Mouse (Mus musculus): ENCODE results near the gene 4931422A03Rik. TPM values are rescaled to one million over a fixed set of nuclear protein-coding genes. Genes with fewer than 3 reads are reported as not detected.
A peak's percentile ranks its signal among the peaks of the same experiment; 100 is the strongest.
"Not testable (repeated sequence)": the region's sequence is repeated elsewhere in the genome, so short reads cannot be mapped to it uniquely, and the experiment has no call there.

Gene 4931422A03Rik
- polyA plus RNA-seq, 1 experiment = not detected

- no peaks in the 10 kb centered on the region for H3K4me1 ChIP-seq (ENCODE audit: control insufficient read depth, insufficient read depth, insufficient read length)
- no peak overlapping the region for H3K27ac ChIP-seq (ENCODE audit: insufficient read depth, low read length)
- no peaks in the 10 kb centered on the region for H3K27me3 ChIP-seq (ENCODE audit: control insufficient read depth, insufficient read depth, low read length)
- WGBS = 70% methylated on average over 4 of the region's 4 CpGs
- no peak overlapping the region for H3K4me3 ChIP-seq (ENCODE audit: extremely low read depth, insufficient read depth, insufficient read length)
- DNase-seq (ENCODE audit: low read depth in 1 of 2, low spot score in 2 of 2) = no peak
- no peak for TF ChIP-seq POLR2A (IDR thresholded peaks at IDR 0.05; ENCODE audit: low read depth, low read length)
- no peak for TF ChIP-seq CTCF (IDR thresholded peaks at IDR 0.05; ENCODE audit: extremely low read depth, insufficient read depth, insufficient read length, insufficient replicate concordance)
- no peaks in the 10 kb centered on the region for H3K36me3 ChIP-seq (ENCODE audit: control insufficient read depth, insufficient read depth, low read length)
Measured at GRCm38 (mm10) chr2:104001861-104002260, 26.3 kb downstream of the 4931422A03Rik start.

DNA sequence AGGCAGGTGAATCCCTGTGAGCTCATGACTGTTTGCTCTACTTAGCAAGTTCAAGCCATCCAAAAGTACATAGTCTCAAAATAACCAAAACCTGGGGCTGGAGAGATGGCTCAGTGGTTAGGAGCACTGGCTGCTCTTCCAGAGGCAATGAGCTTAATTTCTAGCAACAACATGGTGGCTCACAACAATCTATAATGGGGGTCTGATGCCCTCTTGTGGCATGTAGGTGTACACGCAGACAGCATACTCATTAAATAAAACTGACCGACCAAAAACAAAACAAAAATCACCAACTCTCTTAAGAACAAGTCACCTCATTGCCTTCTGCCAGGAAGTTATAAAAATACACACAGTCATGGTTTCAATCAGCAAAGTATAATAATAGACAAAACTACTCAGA lies 27.1 kb downstream of the 4931422A03Rik start:
- WGBS = 7% methylated on average over 2 of the region's 2 CpGs
- Histone ChIP-seq H3K4me1 (ENCODE audit: control insufficient read depth, insufficient read depth, insufficient read length) (no peaks in the 10 kb centered on the region), H3K27ac (ENCODE audit: insufficient read depth, low read length) (no peak overlapping the region), H3K27me3 (ENCODE audit: control insufficient read depth, insufficient read depth, low read length) (no peaks in the 10 kb centered on the region), H3K4me3 (ENCODE audit: extremely low read depth, insufficient read depth, insufficient read length) (no peak overlapping the region), H3K36me3 (ENCODE audit: control insufficient read depth, insufficient read depth, low read length) (no peaks in the 10 kb centered on the region)
- TF ChIP-seq POLR2A (IDR thresholded peaks at IDR 0.05; ENCODE audit: low read depth, low read length) (no peak), CTCF (IDR thresholded peaks at IDR 0.05; ENCODE audit: extremely low read depth, insufficient read depth, insufficient read length, insufficient replicate concordance) (peak; percentile 34; the same call in 1 of the 2 replicates)
- peak in 1 of 2 experiments; percentile 37 for DNase-seq (ENCODE audit: low read depth in 1 of 2, low spot score in 2 of 2)

DNA sequence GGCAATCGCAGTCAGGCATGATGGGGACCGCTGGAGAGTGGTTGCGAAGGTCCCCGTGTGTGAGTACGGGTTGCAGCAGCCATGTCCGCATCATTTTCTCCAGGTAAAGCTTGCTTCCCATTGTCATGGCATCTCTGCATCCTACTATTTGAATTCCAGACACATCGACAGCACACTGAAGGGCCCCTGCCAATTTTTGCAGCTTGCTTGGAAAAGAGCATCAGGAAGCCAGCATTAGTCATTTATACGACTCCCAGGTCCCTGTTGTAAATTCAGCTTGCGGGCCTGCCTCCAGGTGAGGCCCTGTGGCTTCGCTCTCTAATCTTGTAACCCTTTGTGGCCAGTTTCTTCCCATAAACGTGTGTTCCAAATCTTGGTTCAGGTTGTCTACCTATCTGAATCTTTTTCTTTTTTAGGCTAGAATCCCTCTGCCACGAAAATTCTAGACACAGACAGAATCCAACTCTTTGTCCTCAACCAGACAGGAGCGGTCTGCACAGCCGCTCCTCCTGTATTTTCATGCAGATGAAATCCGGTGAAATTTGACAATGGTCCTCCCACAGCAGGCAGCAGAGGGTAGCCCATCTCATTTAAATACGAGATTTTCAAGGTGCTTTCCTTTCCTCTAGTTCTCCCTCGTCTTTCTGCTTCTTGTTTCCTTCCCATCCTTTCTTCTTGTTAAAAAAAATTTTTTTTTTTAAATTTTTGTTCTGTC lies 35.4 kb downstream of the 4931422A03Rik start:
- no peaks in the 10 kb centered on the region for H3K27me3 ChIP-seq (ENCODE audit: control insufficient read depth, insufficient read depth, low read length)
- no peak for TF ChIP-seq CTCF (IDR thresholded peaks at IDR 0.05; ENCODE audit: extremely low read depth, insufficient read depth, insufficient read length, insufficient replicate concordance)
- H3K4me3 ChIP-seq (ENCODE audit: extremely low read depth, insufficient read depth, insufficient read length) = no peak overlapping the region
- no peak for DNase-seq (ENCODE audit: low read depth in 1 of 2, low spot score in 2 of 2)
- no peaks in the 10 kb centered on the region for H3K4me1 ChIP-seq (ENCODE audit: control insufficient read depth, insufficient read depth, insufficient read length)
- 87% methylated on average over 17 of the region's 17 CpGs for WGBS
- H3K27ac ChIP-seq (ENCODE audit: insufficient read depth, low read length) = no peak overlapping the region
- H3K36me3 ChIP-seq (ENCODE audit: control insufficient read depth, insufficient read depth, low read length) = no peaks in the 10 kb centered on the region

- Histone ChIP-seq H3K36me3 (ENCODE audit: control insufficient read depth, insufficient read depth, low read length) (no peaks in the 10 kb centered on the region), H3K4me1 (ENCODE audit: control insufficient read depth, insufficient read depth, insufficient read length) (no peaks in the 10 kb centered on the region), H3K27ac (ENCODE audit: insufficient read depth, low read length) (no peak overlapping the region), H3K4me3 (ENCODE audit: extremely low read depth, insufficient read depth, insufficient read length) (no peak overlapping the region), H3K27me3 (ENCODE audit: control insufficient read depth, insufficient read depth, low read length) (no peaks in the 10 kb centered on the region)
- 94% methylated on average over 9 of the region's 9 CpGs for WGBS
- DNase-seq (ENCODE audit: low read depth in 1 of 2, low spot score in 2 of 2) = no peak
- TF ChIP-seq CTCF (IDR thresholded peaks at IDR 0.05; ENCODE audit: extremely low read depth, insufficient read depth, insufficient read length, insufficient replicate concordance) (no peak), POLR2A (IDR thresholded peaks at IDR 0.05; ENCODE audit: low read depth, low read length) (no peak)
Measured at GRCm38 (mm10) chr2:103992162-103992561, 36.0 kb downstream of the 4931422A03Rik start.

- Histone ChIP-seq H3K27ac (ENCODE audit: insufficient read depth, low read length) (no peak overlapping the region), H3K27me3 (ENCODE audit: control insufficient read depth, insufficient read depth, low read length) (no peaks in the 10 kb centered on the region), H3K4me3 (ENCODE audit: extremely low read depth, insufficient read depth, insufficient read length) (no peak overlapping the region), H3K36me3 (ENCODE audit: control insufficient read depth, insufficient read depth, low read length) (no peaks in the 10 kb centered on the region), H3K4me1 (ENCODE audit: control insufficient read depth, insufficient read depth, insufficient read length) (no peaks in the 10 kb centered on the region)
- DNase-seq (ENCODE audit: low read depth in 1 of 2, low spot score in 2 of 2) = no peak
- no peak for TF ChIP-seq CTCF (IDR thresholded peaks at IDR 0.05; ENCODE audit: extremely low read depth, insufficient read depth, insufficient read length, insufficient replicate concordance)
- no peak for TF ChIP-seq POLR2A (IDR thresholded peaks at IDR 0.05; ENCODE audit: low read depth, low read length)
Measured at GRCm38 (mm10) chr2:103991303-103991702, 36.9 kb downstream of the 4931422A03Rik start.

GRCm38 (mm10) chr2:103989724-103990123 lies 38.4 kb downstream of the 4931422A03Rik start:
- TF ChIP-seq POLR2A (IDR thresholded peaks at IDR 0.05; ENCODE audit: low read depth, low read length) = no peak
- TF ChIP-seq CTCF (IDR thresholded peaks at IDR 0.05; ENCODE audit: extremely low read depth, insufficient read depth, insufficient read length, insufficient replicate concordance) = no peak
- no peak for DNase-seq (ENCODE audit: low read depth in 1 of 2, low spot score in 2 of 2)
- 90% methylated on average over 6 of the region's 6 CpGs for WGBS
- Histone ChIP-seq H3K4me1 (ENCODE audit: control insufficient read depth, insufficient read depth, insufficient read length) (no peaks in the 10 kb centered on the region), H3K27ac (ENCODE audit: insufficient read depth, low read length) (no peak overlapping the region), H3K36me3 (ENCODE audit: control insufficient read depth, insufficient read depth, low read length) (no peaks in the 10 kb centered on the region), H3K4me3 (ENCODE audit: extremely low read depth, insufficient read depth, insufficient read length) (no peak overlapping the region), H3K27me3 (ENCODE audit: control insufficient read depth, insufficient read depth, low read length) (no peaks in the 10 kb centered on the region)

GRCm38 (mm10) chr2:103987595-103987994 lies 40.6 kb downstream of the 4931422A03Rik start:
- not testable (repeated sequence) for H3K27me3 ChIP-seq (ENCODE audit: control insufficient read depth, insufficient read depth, low read length); H3K4me1 ChIP-seq (ENCODE audit: control insufficient read depth, insufficient read depth, insufficient read length); H3K27ac ChIP-seq (ENCODE audit: insufficient read depth, low read length); H3K4me3 ChIP-seq (ENCODE audit: extremely low read depth, insufficient read depth, insufficient read length); DNase-seq (ENCODE audit: low read depth in 1 of 2, low spot score in 2 of 2); H3K36me3 ChIP-seq (ENCODE audit: control insufficient read depth, insufficient read depth, low read length)
- 67% methylated on average over 8 of the region's 8 CpGs for WGBS

Measured in spleen, adult 2 months (tissue).